Mouse (Mus musculus): Measurements from ENCODE around the gene Vgll2. TPM values are rescaled to one million over a fixed set of nuclear protein-coding genes. Genes with fewer than 3 reads are reported as not detected.

The Vgll2 gene
- polyA plus RNA-seq, 1 experiment from 2014 or later, result 0.62 TPM

- H3K4me3 ChIP-seq, result peak overlapping the region; percentile 49
These were observed 5.1 kb downstream of the Vgll2 start for GRCm38 (mm10) chr10:52027161-52028035.

DNA sequence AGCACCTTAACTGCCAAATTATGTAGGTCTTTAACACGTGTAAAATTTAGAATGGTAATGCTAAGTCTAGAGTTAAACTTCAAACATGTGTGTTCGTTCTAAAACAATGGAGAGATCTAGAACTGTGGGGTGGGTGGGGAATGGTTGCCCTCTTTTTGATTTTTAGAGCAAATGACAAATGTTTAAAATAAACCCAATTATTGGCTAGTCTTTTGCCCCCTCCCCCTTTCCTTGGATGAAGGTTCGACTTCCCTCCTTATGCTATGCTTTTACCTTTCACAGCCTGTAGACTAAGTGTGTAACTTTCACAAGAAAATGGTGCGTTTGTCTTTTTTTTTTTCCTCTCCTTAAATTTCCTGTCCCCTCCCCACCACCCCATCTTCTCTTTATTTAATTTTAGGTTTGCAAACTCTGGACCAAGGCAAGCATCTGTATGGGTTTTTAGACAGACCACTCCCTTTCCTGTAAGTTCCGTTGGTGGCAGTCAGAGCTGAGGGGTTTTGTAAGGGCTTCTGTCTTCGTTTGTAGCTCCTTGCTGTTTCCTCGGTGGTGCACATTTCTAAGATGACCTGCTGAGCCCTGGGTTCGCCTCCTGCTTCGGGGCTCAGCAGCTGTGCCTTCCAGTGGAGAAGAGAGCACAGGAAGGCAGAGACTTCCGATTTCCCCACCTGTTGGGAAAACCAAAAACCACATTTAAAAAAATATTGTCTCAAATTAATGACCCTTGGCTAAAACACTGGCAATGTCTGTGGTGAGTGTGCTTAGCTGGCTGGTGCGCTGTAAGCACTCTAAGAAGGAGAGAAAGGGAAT lies 6.5 kb downstream of the Vgll2 start:
- Histone ChIP-seq H3K27ac (no peak overlapping the region), H3K27me3 (peaks cover 88% of the 10 kb centered on the region), H3K36me3 (ENCODE audit: poor library complexity, severe bottlenecking) (no peaks in the 10 kb centered on the region), H3K4me3 (no peak overlapping the region), H3K4me1 (peaks cover 18% of the 10 kb centered on the region), H3K4me2 (no peak overlapping the region), H3K9me3 (replicated peaks) (no peaks in the 10 kb centered on the region), H3K9ac (no peak overlapping the region)
- 1% methylated on average over 11 of the region's 11 CpGs for WGBS
- ATAC-seq, result no peak

More at GRCm38 (mm10) chr10:52027161-52028035, 5.1 kb downstream of the Vgll2 start:
- Histone ChIP-seq H3K27ac (no peak overlapping the region), H3K36me3 (ENCODE audit: poor library complexity, severe bottlenecking) (no peaks in the 10 kb centered on the region), H3K9me3 (replicated peaks) (no peaks in the 10 kb centered on the region), H3K4me2 (peak overlapping the region; percentile 88), H3K4me1 (peaks cover 26% of the 10 kb centered on the region), H3K27me3 (peaks cover 98% of the 10 kb centered on the region), H3K9ac (peak overlapping the region; percentile 53)
- under 1% methylated on average over 63 of the region's 68 CpGs for WGBS
- peak; percentile 68 for ATAC-seq

GRCm38 (mm10) chr10:52029421-52030080 lies 7.2 kb downstream of the Vgll2 start:
- H3K9ac ChIP-seq, result no peak overlapping the region
- H3K4me3 ChIP-seq, result no peak overlapping the region
- H3K36me3 ChIP-seq (ENCODE audit: poor library complexity, severe bottlenecking), result no peaks in the 10 kb centered on the region
- no peaks in the 10 kb centered on the region for H3K9me3 ChIP-seq (replicated peaks)
- no peak overlapping the region for H3K4me2 ChIP-seq
- H3K4me1 ChIP-seq, result peaks cover 18% of the 10 kb centered on the region
- ATAC-seq, result no peak; the same call in 1 of the 2 replicates
- peaks cover 80% of the 10 kb centered on the region for H3K27me3 ChIP-seq
- no peak overlapping the region for H3K27ac ChIP-seq
- 3% methylated on average over 10 of the region's 10 CpGs for WGBS

DNA sequence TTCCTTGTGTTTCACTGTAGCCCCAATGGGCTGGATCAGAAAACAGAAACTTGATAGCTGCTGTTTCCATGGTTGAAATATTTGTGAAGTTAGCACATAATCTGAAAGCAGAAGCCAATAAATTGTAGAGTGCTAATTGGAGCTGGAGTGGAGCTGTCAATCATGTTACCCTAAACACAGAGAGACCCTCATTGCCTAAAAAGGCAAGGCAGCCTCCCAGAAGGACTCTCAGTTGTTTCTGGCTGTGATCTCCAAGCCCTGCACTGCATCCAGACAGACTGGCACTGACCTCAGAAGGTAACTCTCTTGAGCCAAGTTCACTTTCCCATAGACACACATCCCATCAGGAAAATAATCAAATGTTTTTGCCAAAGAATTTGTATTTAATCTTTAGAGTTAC lies 11.4 kb downstream of the Vgll2 start:
- no peak for ATAC-seq
- H3K36me3 ChIP-seq (ENCODE audit: poor library complexity, severe bottlenecking), result no peaks in the 10 kb centered on the region
- H3K4me1 ChIP-seq, result 0 out of 2 replicates have a peak, but pooled peaks cover 7% of the 10 kb centered on the region
- H3K9ac ChIP-seq, result no peak overlapping the region
- peaks cover 38% of the 10 kb centered on the region for H3K27me3 ChIP-seq
- no peak overlapping the region for H3K4me3 ChIP-seq
- H3K4me2 ChIP-seq, result no peak overlapping the region
- no peaks in the 10 kb centered on the region for H3K9me3 ChIP-seq (replicated peaks)
- no peak overlapping the region for H3K27ac ChIP-seq

- H3K9me3 ChIP-seq (replicated peaks), result no peaks in the 10 kb centered on the region
- no peak overlapping the region for H3K4me2 ChIP-seq
- no peaks in the 10 kb centered on the region for H3K27me3 ChIP-seq
- 74% methylated on average over 1 of the region's 1 CpGs for WGBS
- no peaks in the 10 kb centered on the region for H3K36me3 ChIP-seq (ENCODE audit: poor library complexity, severe bottlenecking)
- H3K4me3 ChIP-seq, result no peak overlapping the region
- H3K4me1 ChIP-seq, result no peaks in the 10 kb centered on the region
- no peak overlapping the region for H3K27ac ChIP-seq
- ATAC-seq, result no peak
- H3K9ac ChIP-seq, result no peak overlapping the region
These were observed 17.1 kb downstream of the Vgll2 start for GRCm38 (mm10) chr10:52039392-52039791.

- Histone ChIP-seq H3K4me1 (no peaks in the 10 kb centered on the region), H3K4me2 (no peak overlapping the region), H3K36me3 (ENCODE audit: poor library complexity, severe bottlenecking) (no peaks in the 10 kb centered on the region), H3K9ac (no peak overlapping the region), H3K9me3 (replicated peaks) (no peaks in the 10 kb centered on the region), H3K27me3 (no peaks in the 10 kb centered on the region), H3K4me3 (no peak overlapping the region), H3K27ac (no peak overlapping the region)
- ATAC-seq, result no peak
- WGBS, result 49% methylated on average over 5 of the region's 5 CpGs
These were observed 20.8 kb downstream of the Vgll2 start for GRCm38 (mm10) chr10:52043086-52043485.

GRCm38 (mm10) chr10:52048287-52048686 lies 26.0 kb downstream of the Vgll2 start:
- Histone ChIP-seq H3K36me3 (ENCODE audit: poor library complexity, severe bottlenecking) (no peaks in the 10 kb centered on the region), H3K27ac (no peak overlapping the region), H3K4me1 (no peaks in the 10 kb centered on the region), H3K4me3 (no peak overlapping the region), H3K4me2 (no peak overlapping the region), H3K27me3 (no peaks in the 10 kb centered on the region), H3K9me3 (replicated peaks) (no peaks in the 10 kb centered on the region), H3K9ac (no peak overlapping the region)
- ATAC-seq, result no peak
- 70% methylated on average over 3 of the region's 3 CpGs for WGBS

DNA sequence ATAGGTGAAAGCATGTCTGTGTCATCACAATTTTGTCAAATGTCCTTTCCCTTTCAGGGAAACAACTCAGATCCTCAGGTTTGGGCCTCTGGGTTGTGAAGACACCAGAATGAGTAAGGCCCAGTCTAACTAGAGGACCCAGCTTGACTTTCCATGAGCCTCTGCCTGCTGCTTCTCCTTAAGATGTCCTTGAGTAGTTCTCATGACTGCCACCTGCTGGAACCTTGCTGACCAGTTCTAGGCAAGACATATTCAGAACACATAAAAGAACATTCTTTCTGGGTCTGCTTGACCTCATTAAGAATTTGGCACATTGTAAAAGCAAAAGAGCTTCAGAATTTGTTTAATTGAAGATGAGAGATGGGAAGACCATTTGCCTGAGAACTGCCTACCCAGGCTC lies 50.2 kb downstream of the Vgll2 start:
- no peak overlapping the region for H3K4me2 ChIP-seq
- H3K9ac ChIP-seq, result no peak overlapping the region
- no peaks in the 10 kb centered on the region for H3K4me1 ChIP-seq
- no peak overlapping the region for H3K27ac ChIP-seq
- H3K36me3 ChIP-seq (ENCODE audit: poor library complexity, severe bottlenecking), result no peaks in the 10 kb centered on the region
- no peaks in the 10 kb centered on the region for H3K9me3 ChIP-seq (replicated peaks)
- H3K27me3 ChIP-seq, result no peaks in the 10 kb centered on the region
- H3K4me3 ChIP-seq, result no peak overlapping the region
- ATAC-seq, result peak; percentile 70

Small RNAs within 50 kb of the gene (microRNA-seq; reads per million reads assigned to microRNA genes)
- gene Gm24084, result not detected

Other genes starting within 250 kb of the Vgll2 start
- gene Ros1, start 172.7 kb downstream of the Vgll2 start, polyA plus RNA-seq (2015; fragmentation: Nextera tagmentation; extraction: Ambion mirVana), result not detected in 2 replicates
- 21.8 and 22.7 TPM in 2 replicates for gene Dcbld1, start 211.1 kb downstream of the Vgll2 start, polyA plus RNA-seq (2015; fragmentation: Nextera tagmentation; extraction: Ambion mirVana)